Mouse (Mus musculus): ENCODE data around the gene Ahcyl1.

Gene Ahcyl1

GRCm38 (mm10) chr3:107695948-107696881 lies at the start of gene Ahcyl1:
Ahcyl1 (minus strand) TSS chr3:107696560.
- DNase-seq (ENCODE audit: low read depth, low spot score) = peak; percentile 97

GRCm38 (mm10) chr3:107746026-107746425 lies 49.7 kb upstream of the Ahcyl1 start:
- no peak for DNase-seq (ENCODE audit: low read depth, low spot score)

- DNase-seq (ENCODE audit: low read depth, low spot score) = no peak
These were observed 47.3 kb upstream of the Ahcyl1 start for GRCm38 (mm10) chr3:107743650-107744049.

GRCm38 (mm10) chr3:107743107-107743506 lies 46.7 kb upstream of the Ahcyl1 start:
- no peak for DNase-seq (ENCODE audit: low read depth, low spot score)

GRCm38 (mm10) chr3:107742071-107742710 lies 45.8 kb upstream of the Ahcyl1 start:
- DNase-seq (ENCODE audit: low read depth, low spot score) = no peak

- no peak for DNase-seq (ENCODE audit: low read depth, low spot score)
These were observed 45.0 kb upstream of the Ahcyl1 start for GRCm38 (mm10) chr3:107741387-107741786.

- peak; percentile 80 for DNase-seq (ENCODE audit: low read depth, low spot score)
These were observed 44.3 kb upstream of the Ahcyl1 start for GRCm38 (mm10) chr3:107740578-107741207.

GRCm38 (mm10) chr3:107739966-107740365 lies 43.6 kb upstream of the Ahcyl1 start:
- DNase-seq (ENCODE audit: low read depth, low spot score) = no peak

- no peak for DNase-seq (ENCODE audit: low read depth, low spot score)
These were observed 43.1 kb upstream of the Ahcyl1 start for GRCm38 (mm10) chr3:107739456-107739855.

- DNase-seq (ENCODE audit: low read depth, low spot score) = no peak
These were observed 42.3 kb upstream of the Ahcyl1 start for GRCm38 (mm10) chr3:107738620-107739019.

GRCm38 (mm10) chr3:107737609-107738190 lies 41.3 kb upstream of the Ahcyl1 start:
- no peak for DNase-seq (ENCODE audit: low read depth, low spot score)

GRCm38 (mm10) chr3:107735620-107736019 lies 39.3 kb upstream of the Ahcyl1 start:
- DNase-seq (ENCODE audit: low read depth, low spot score) = peak; percentile 62

GRCm38 (mm10) chr3:107733329-107733728 lies 37.0 kb upstream of the Ahcyl1 start:
- DNase-seq (ENCODE audit: low read depth, low spot score) = no peak

- DNase-seq (ENCODE audit: low read depth, low spot score) = no peak
These were observed 33.9 kb upstream of the Ahcyl1 start for GRCm38 (mm10) chr3:107730236-107730635.

- DNase-seq (ENCODE audit: low read depth, low spot score) = no peak
These were observed 32.1 kb upstream of the Ahcyl1 start for GRCm38 (mm10) chr3:107728509-107728908.

- no peak for DNase-seq (ENCODE audit: low read depth, low spot score)
These were observed 19.6 kb upstream of the Ahcyl1 start for GRCm38 (mm10) chr3:107715971-107716370.

GRCm38 (mm10) chr3:107714276-107714933 lies 18.0 kb upstream of the Ahcyl1 start:
- no peak for DNase-seq (ENCODE audit: low read depth, low spot score)

- DNase-seq (ENCODE audit: low read depth, low spot score) = no peak
These were observed 15.7 kb upstream of the Ahcyl1 start for GRCm38 (mm10) chr3:107712081-107712480.

GRCm38 (mm10) chr3:107709156-107709555 lies 12.8 kb upstream of the Ahcyl1 start:
- DNase-seq (ENCODE audit: low read depth, low spot score) = no peak

GRCm38 (mm10) chr3:107707239-107707638 lies 10.9 kb upstream of the Ahcyl1 start:
- DNase-seq (ENCODE audit: low read depth, low spot score) = no peak

- DNase-seq (ENCODE audit: low read depth, low spot score) = no peak
These were observed 9.8 kb upstream of the Ahcyl1 start for GRCm38 (mm10) chr3:107706164-107706563.

GRCm38 (mm10) chr3:107704371-107704705 lies 8.0 kb upstream of the Ahcyl1 start:
- DNase-seq (ENCODE audit: low read depth, low spot score) = no peak
